Mouse (Mus musculus) bone marrow, adult 2 months (tissue): ENCODE measurements around the gene Nelfb.

Source experiments
- CTCF ChIP-seq: fragments of 200-500 bp; IDR thresholded peaks from 2 replicates; pipeline ENCODE4 v1.5.1; 2011; ENCODE audit warnings: low read length, control low read depth; ENCODE audit not compliant: control insufficient read depth, insufficient read depth
- POLR2A ChIP-seq: fragments of 200-500 bp; IDR thresholded peaks from 2 replicates; pipeline ENCODE4 v1.6.1; 2011; ENCODE audit warnings: low read depth, mild to moderate bottlenecking, control low read depth, low read length, borderline replicate concordance; ENCODE audit not compliant: control insufficient read depth

DNA sequence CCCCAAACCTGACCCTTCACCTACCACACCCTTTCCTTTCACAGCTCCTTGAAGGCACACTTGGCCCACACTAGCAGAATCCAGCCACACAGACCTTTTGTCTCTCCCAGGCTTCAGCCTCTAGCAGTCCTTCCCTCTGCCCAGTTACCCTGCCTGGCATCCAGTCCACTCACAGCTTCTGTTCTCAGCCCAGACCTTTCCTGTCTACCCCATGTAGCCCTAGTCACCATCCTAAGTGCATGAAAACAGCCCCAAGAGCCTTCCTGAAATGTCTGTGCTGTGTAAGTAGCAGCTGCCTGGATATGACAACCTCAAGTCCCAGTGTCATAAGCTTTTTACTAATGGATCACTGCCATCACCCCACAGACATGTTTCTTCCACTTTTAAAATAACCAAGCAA, 13.3 kb downstream of the Nelfb start:
- TF ChIP-seq CTCF, result no peak
- TF ChIP-seq POLR2A, result no peak
